Mouse (Mus musculus): ENCODE measurements around the gene Dip2b.

Dip2b gene

GRCm38 (mm10) chr15:100177575-100177974, 139.1 kb downstream of the Dip2b start:
- no peak for DNase-seq (ENCODE audit: inconsistent ontology term)

GRCm38 (mm10) chr15:100178487-100178886, 140.0 kb downstream of the Dip2b start:
- DNase-seq (ENCODE audit: inconsistent ontology term), result no peak

GRCm38 (mm10) chr15:100179685-100180084, 141.2 kb downstream of the Dip2b start:
- no peak for DNase-seq (ENCODE audit: inconsistent ontology term)

GRCm38 (mm10) chr15:100180221-100180620, 141.8 kb downstream of the Dip2b start:
- DNase-seq (ENCODE audit: inconsistent ontology term), result peak; percentile 22

- DNase-seq (ENCODE audit: inconsistent ontology term), result no peak
Observed at GRCm38 (mm10) chr15:100181841-100182240, 143.4 kb downstream of the Dip2b start.

- DNase-seq (ENCODE audit: inconsistent ontology term), result no peak
Observed at GRCm38 (mm10) chr15:100182526-100183280, 144.2 kb downstream of the Dip2b start.

GRCm38 (mm10) chr15:100183510-100183909, 145.0 kb downstream of the Dip2b start:
- DNase-seq (ENCODE audit: inconsistent ontology term), result no peak

GRCm38 (mm10) chr15:100184821-100185496, 146.5 kb downstream of the Dip2b start:
- DNase-seq (ENCODE audit: inconsistent ontology term), result no peak

GRCm38 (mm10) chr15:100186234-100186633, 147.8 kb downstream of the Dip2b start:
- no peak for DNase-seq (ENCODE audit: inconsistent ontology term)

GRCm38 (mm10) chr15:100186882-100187672, 148.6 kb downstream of the Dip2b start:
- DNase-seq (ENCODE audit: inconsistent ontology term), result no peak

- DNase-seq (ENCODE audit: inconsistent ontology term), result no peak
Observed at GRCm38 (mm10) chr15:100188542-100188941, 150.1 kb downstream of the Dip2b start.

GRCm38 (mm10) chr15:100188962-100189404, 150.5 kb downstream of the Dip2b start:
- DNase-seq (ENCODE audit: inconsistent ontology term), result no peak

- DNase-seq (ENCODE audit: inconsistent ontology term), result no peak
Observed at GRCm38 (mm10) chr15:100190083-100190482, 151.6 kb downstream of the Dip2b start.

GRCm38 (mm10) chr15:100198983-100199745, 160.7 kb downstream of the Dip2b start:
- DNase-seq (ENCODE audit: inconsistent ontology term), result no peak

GRCm38 (mm10) chr15:100199790-100200189, 161.3 kb downstream of the Dip2b start:
- DNase-seq (ENCODE audit: inconsistent ontology term), result peak; percentile 76

- DNase-seq (ENCODE audit: inconsistent ontology term), result no peak
Observed at GRCm38 (mm10) chr15:100201806-100202205, 163.3 kb downstream of the Dip2b start.

- DNase-seq (ENCODE audit: inconsistent ontology term), result no peak
Observed at GRCm38 (mm10) chr15:100202431-100203015, 164.1 kb downstream of the Dip2b start.

GRCm38 (mm10) chr15:100204574-100204973, 166.1 kb downstream of the Dip2b start:
- DNase-seq (ENCODE audit: inconsistent ontology term), result peak; percentile 22

- DNase-seq (ENCODE audit: inconsistent ontology term), result no peak
Observed at GRCm38 (mm10) chr15:100210013-100210412, 171.5 kb downstream of the Dip2b start.

GRCm38 (mm10) chr15:100213339-100213738, 174.9 kb downstream of the Dip2b start:
- no peak for DNase-seq (ENCODE audit: inconsistent ontology term)

- DNase-seq (ENCODE audit: inconsistent ontology term), result no peak
Observed at GRCm38 (mm10) chr15:100215092-100215491, 176.6 kb downstream of the Dip2b start.

All from Muller cell, postnatal 12 days (primary cell).